Mouse (Mus musculus): ENCODE results near the gene Unc119.
A peak's percentile ranks its signal among the peaks of the same experiment; 100 is the strongest.

Unc119 gene

GRCm38 (mm10) chr11:78343381-78344327 lies at the start of gene Unc119:
Gene Unc119, plus strand, starts transcription at chr11:78343482.
- peak; percentile 86 for DNase-seq

GRCm38 (mm10) chr11:78294585-78294984 lies 48.7 kb upstream of the Unc119 start:
- no peak for DNase-seq

- no peak for DNase-seq
These were observed 42.4 kb upstream of the Unc119 start for GRCm38 (mm10) chr11:78300917-78301316.

- DNase-seq = peak; percentile 92
These were observed 41.8 kb upstream of the Unc119 start, which contains the start of gene Spag5 for GRCm38 (mm10) chr11:78301357-78302084. Gene Spag5, plus strand, starts transcription at chr11:78301529.

- DNase-seq = no peak
These were observed 38.0 kb upstream of the Unc119 start for GRCm38 (mm10) chr11:78305272-78305671.

- no peak for DNase-seq
These were observed 32.3 kb upstream of the Unc119 start for GRCm38 (mm10) chr11:78310861-78311511.

- no peak for DNase-seq
These were observed 29.6 kb upstream of the Unc119 start for GRCm38 (mm10) chr11:78313662-78314061.

GRCm38 (mm10) chr11:78318411-78318810 lies 24.9 kb upstream of the Unc119 start:
- DNase-seq = no peak

- DNase-seq = no peak
These were observed 21.0 kb upstream of the Unc119 start for GRCm38 (mm10) chr11:78322076-78322831.

- peak; percentile 69 for DNase-seq
These were observed 20.4 kb upstream of the Unc119 start, which contains the start of gene Aldoc for GRCm38 (mm10) chr11:78322860-78323259. Gene Aldoc, plus strand, starts transcription at chr11:78322968.

- no peak for DNase-seq
These were observed 19.1 kb upstream of the Unc119 start for GRCm38 (mm10) chr11:78324000-78324785.

- no peak for DNase-seq
These were observed 18.3 kb upstream of the Unc119 start for GRCm38 (mm10) chr11:78324965-78325364.

- no peak for DNase-seq
These were observed 16.1 kb upstream of the Unc119 start for GRCm38 (mm10) chr11:78327215-78327614.

- DNase-seq = peak; percentile 96
These were observed 15.4 kb upstream of the Unc119 start, which contains the start of gene Pigs for GRCm38 (mm10) chr11:78327634-78328511. Gene Pigs, plus strand, starts transcription at chr11:78328415.

- DNase-seq = no peak
These were observed 14.7 kb upstream of the Unc119 start for GRCm38 (mm10) chr11:78328512-78329056.

- no peak for DNase-seq
These were observed 10.6 kb upstream of the Unc119 start for GRCm38 (mm10) chr11:78332676-78333075.

- DNase-seq = no peak
These were observed 9.3 kb upstream of the Unc119 start for GRCm38 (mm10) chr11:78333992-78334391.

- DNase-seq = no peak
These were observed 6.2 kb upstream of the Unc119 start for GRCm38 (mm10) chr11:78337040-78337439.

- no peak for DNase-seq
These were observed 1.6 kb upstream of the Unc119 start for GRCm38 (mm10) chr11:78341702-78342101.

- no peak for DNase-seq
These were observed 1.1 kb downstream of the Unc119 start for GRCm38 (mm10) chr11:78344328-78344889.
